Mouse (Mus musculus) kidney, adult 2 months (tissue): ENCODE data around the gene Ercc8. TPM values are rescaled to one million over a fixed set of nuclear protein-coding genes. Genes with fewer than 3 reads are reported as not detected.

Source experiments
- DNase-seq: peaks from one replicate; pipeline ENCODE4 v3.0.0; 2021
- H3K27ac ChIP-seq: fragments of 200-500 bp; 2 replicates; pipeline ENCODE4 v1.5.1; 2012; ENCODE audit warnings: low read depth, low read length, control low read depth, inconsistent platforms; ENCODE audit not compliant: insufficient read depth
- H3K27me3 ChIP-seq: fragments of 200-500 bp; replicated peaks from 2 replicates; pipeline ENCODE4 v1.6.1; 2012; ENCODE audit warnings: mild to moderate bottlenecking, moderate library complexity, low read length, inconsistent platforms; ENCODE audit not compliant: control insufficient read depth, insufficient read depth
- H3K36me3 ChIP-seq: fragments of 200-500 bp; 2 replicates; pipeline ENCODE4 v1.6.1; 2012; ENCODE audit warnings: mild to moderate bottlenecking, moderate library complexity, low read length, inconsistent platforms; ENCODE audit not compliant: control insufficient read depth, insufficient read depth
- H3K4me1 ChIP-seq: fragments of 200-500 bp; 2 replicates; pipeline ENCODE4 v1.6.1; 2011; ENCODE audit warnings: low read length; ENCODE audit not compliant: control insufficient read depth, insufficient read depth
- H3K4me3 ChIP-seq: fragments of 200-500 bp; 2 replicates; pipeline ENCODE4 v1.5.1; 2011; ENCODE audit warnings: mild to moderate bottlenecking, low read depth, low read length, control low read depth; ENCODE audit not compliant: insufficient read depth
- CTCF ChIP-seq: fragments of 200-500 bp; conservative IDR thresholded peaks from 2 replicates; pipeline ENCODE4 v1.5.1; 2011; ENCODE audit warnings: low read depth, mild to moderate bottlenecking, control low read depth, low read length, moderate library complexity, mixed read lengths; ENCODE audit not compliant: insufficient read depth, insufficient read length
- POLR2A ChIP-seq: fragments of 200-500 bp; IDR thresholded peaks from one replicate; pipeline ENCODE4 v1.6.1; 2011; ENCODE audit warnings: low read depth, low read length, control low read depth
- WGBS: fragments of 180-500 bp; shearing (Covaris S2); methylation state at CpG from one replicate; pipeline ENCODE4 v1.1.7; 2018; 5-methylcytosine and 5-hydroxymethylcytosine counted together
- polyA plus RNA-seq: library from polyadenylated mRNA; depleted of rRNA; stranded (reverse); fragments of >200 nt; gene quantifications from 2 replicates; pipeline ENCODE4 v1.2.3, GENCODE M21; 2012; rRNA removed

Ercc8 gene
- 6.4 TPM in 2 replicates for polyA plus RNA-seq

GRCm38 (mm10) chr13:108158465-108159240 is at the start of gene Ercc8, which contains the start of gene Ndufaf2:
Gene Ercc8 (plus strand): TSS chr13:108158731.
Gene Ndufaf2 (minus strand): TSS chr13:108158623.
- Histone ChIP-seq H3K27me3 (no peaks in the 10 kb centered on the region), H3K4me3 (peak within 1 kb of the TSS; percentile 71), H3K4me1 (peaks cover 4% of the 10 kb centered on the region; the same call in 1 of the 2 replicates), H3K36me3 (no peaks in the 10 kb centered on the region), H3K27ac (no peak within 1 kb of the TSS)
- WGBS = under 1% methylated on average over 47 of the region's 47 CpGs
- TF ChIP-seq CTCF (no peak), POLR2A (peak; percentile 4)
- peak; percentile 97 for DNase-seq

DNA sequence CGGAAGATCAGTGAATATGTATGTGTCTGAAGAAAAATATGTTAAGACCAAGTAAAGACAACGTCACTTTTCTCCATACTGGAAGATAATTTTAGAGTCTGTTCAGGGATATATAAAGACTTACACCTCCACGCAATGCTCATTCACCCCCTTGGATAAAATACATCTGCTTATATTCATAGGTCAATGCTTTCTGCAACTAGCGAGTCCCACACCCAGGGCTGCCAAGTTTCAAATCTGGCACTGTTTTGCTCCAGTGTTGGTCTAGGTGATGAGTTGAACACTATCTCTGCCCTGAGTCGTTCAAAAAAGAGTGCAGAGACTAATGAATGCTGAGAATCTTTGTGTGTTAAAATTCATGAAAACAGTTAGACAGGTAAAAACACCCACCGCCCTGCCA is 47.6 kb upstream of the Ercc8 start:
- Histone ChIP-seq H3K27ac (no peak overlapping the region), H3K4me3 (no peak overlapping the region), H3K27me3 (no peaks in the 10 kb centered on the region), H3K4me1 (no peaks in the 10 kb centered on the region), H3K36me3 (no peaks in the 10 kb centered on the region)
- TF ChIP-seq POLR2A = no peak
- TF ChIP-seq CTCF = no peak
- no peak for DNase-seq
- WGBS = 95% methylated on average over 6 of the region's 6 CpGs

DNA sequence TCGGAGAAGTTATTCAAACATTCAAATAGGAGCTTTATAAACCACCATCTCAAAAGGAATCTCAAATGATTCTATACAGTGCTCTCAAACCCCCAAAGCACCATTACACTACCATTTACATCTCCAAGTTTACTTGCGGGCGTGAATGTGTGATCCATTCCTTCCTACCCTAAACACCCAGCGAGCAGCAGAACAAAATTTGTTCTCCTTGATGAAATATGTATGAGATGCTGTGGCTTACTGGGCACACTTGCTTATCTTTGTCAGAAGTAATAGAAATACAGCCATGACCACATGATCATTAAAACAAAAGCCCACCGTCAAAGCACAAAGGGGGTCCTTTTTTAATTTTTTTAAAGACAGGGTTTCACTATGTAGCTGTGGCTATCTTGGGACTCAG is 45.0 kb upstream of the Ercc8 start:
- TF ChIP-seq CTCF (no peak), POLR2A (no peak)
- DNase-seq = no peak
- Histone ChIP-seq H3K4me1 (no peaks in the 10 kb centered on the region), H3K27ac (no peak overlapping the region), H3K27me3 (no peaks in the 10 kb centered on the region), H3K4me3 (no peak overlapping the region), H3K36me3 (no peaks in the 10 kb centered on the region)
- WGBS = 94% methylated on average over 5 of the region's 5 CpGs

GRCm38 (mm10) chr13:108114257-108114656 is 44.3 kb upstream of the Ercc8 start:
- no peaks in the 10 kb centered on the region for H3K36me3 ChIP-seq
- TF ChIP-seq POLR2A (no peak), CTCF (no peak)
- 84% methylated on average over 3 of the region's 3 CpGs for WGBS

GRCm38 (mm10) chr13:108117654-108118053 is 40.9 kb upstream of the Ercc8 start:
- Histone ChIP-seq H3K27ac (no peak overlapping the region), H3K4me1 (no peaks in the 10 kb centered on the region), H3K27me3 (no peaks in the 10 kb centered on the region), H3K36me3 (no peaks in the 10 kb centered on the region), H3K4me3 (no peak overlapping the region)
- TF ChIP-seq CTCF (no peak), POLR2A (no peak)
- DNase-seq = no peak

More at GRCm38 (mm10) chr13:108114257-108114656, 44.3 kb upstream of the Ercc8 start:
- no peaks in the 10 kb centered on the region for H3K27me3 ChIP-seq
- no peak for DNase-seq
- H3K4me1 ChIP-seq = no peaks in the 10 kb centered on the region
- no peak overlapping the region for H3K27ac ChIP-seq
- H3K4me3 ChIP-seq = no peak overlapping the region

- TF ChIP-seq POLR2A = no peak
- no peak for TF ChIP-seq CTCF
- Histone ChIP-seq H3K36me3 (no peaks in the 10 kb centered on the region), H3K27ac (no peak overlapping the region), H3K27me3 (no peaks in the 10 kb centered on the region), H3K4me3 (no peak overlapping the region), H3K4me1 (no peaks in the 10 kb centered on the region)
- WGBS = 57% methylated on average over 1 of the region's 1 CpGs
- DNase-seq = no peak
Measured at GRCm38 (mm10) chr13:108118188-108118587, 40.3 kb upstream of the Ercc8 start.

DNA sequence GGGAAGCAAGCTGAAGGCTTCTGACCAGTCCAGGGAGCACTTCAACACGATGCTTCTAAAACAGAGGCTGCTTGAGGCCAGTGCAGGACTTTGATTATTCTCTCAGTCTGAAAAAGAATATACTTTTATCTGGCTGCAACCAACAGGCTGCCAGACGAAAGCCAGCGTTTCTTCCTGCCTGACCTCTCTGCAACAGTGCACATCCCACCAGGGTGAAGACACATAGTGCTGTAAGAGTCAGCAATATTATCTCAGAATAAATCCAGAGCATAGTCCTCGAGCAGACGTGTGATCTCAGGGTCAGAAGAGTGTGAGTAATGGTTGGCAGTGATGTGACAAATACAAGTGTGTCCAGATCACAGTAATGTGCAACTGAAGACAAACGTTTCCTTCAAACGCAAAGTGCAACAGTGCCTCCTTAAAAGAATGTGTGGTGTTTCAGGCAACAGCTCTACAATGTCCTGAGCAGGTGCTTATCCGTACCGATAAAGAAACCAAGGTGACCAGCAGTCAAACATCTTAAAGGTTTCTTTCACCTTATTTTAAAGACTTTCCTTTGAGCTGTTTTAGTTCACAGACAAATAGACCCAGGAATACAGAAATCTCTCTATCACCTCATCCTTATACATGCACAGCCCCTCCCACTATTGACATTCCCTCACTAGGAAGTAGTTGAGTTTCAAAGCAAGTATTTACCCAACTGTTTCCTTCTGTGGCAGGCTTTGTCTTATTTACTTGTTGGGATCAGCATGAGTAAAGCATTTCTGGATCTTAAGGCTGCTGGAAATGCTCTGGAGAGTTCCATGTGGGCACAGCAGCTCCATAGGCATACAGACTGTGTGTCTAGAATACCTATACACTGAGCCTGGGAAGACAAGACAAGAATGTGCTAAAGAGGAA is 38.9 kb upstream of the Ercc8 start:
- TF ChIP-seq POLR2A (no peak), CTCF (no peak)
- Histone ChIP-seq H3K27ac (no peak overlapping the region), H3K36me3 (no peaks in the 10 kb centered on the region), H3K27me3 (no peaks in the 10 kb centered on the region), H3K4me1 (no peaks in the 10 kb centered on the region), H3K4me3 (no peak overlapping the region)
- 66% methylated on average over 9 of the region's 9 CpGs for WGBS
- DNase-seq = no peak
